Mouse (Mus musculus): ENCODE data around the gene Sphk1.
A peak's percentile ranks its signal among the peaks of the same experiment; 100 is the strongest.

GRCm38 (mm10) chr11:116488693-116489375, 41.9 kb upstream of the Sphk1 start:
- TF ChIP-seq CTCF (IDR thresholded peaks at IDR 0.05; ENCODE audit: low read depth): peak; percentile 74
- TF ChIP-seq EP300 (IDR thresholded peaks at IDR 0.05; ENCODE audit: low read depth): no peak
